23 mouse cellular contexts compared by ENCODE assay signal in genomic region chr1:38526568-38526967, GRCm38 (mm10).
"Had no signal": no experiment of that assay in that cellular context is flagged by ENCODE, and none has a peak within 500 bp of the region (broad histone marks: within the 10 kb centered on the region; RNA-seq: fewer than 3 reads in every experiment).

No protein-coding gene starts in this region.

- H3K9me3 ChIP-seq: heart, embryonic 12.5 days; hindbrain, embryonic 13.5 days; hindbrain, embryonic 15.5 days; kidney, embryonic 15.5 days; limb, embryonic 13.5 days; limb, embryonic 15.5 days had no signal

- H3K4me2 ChIP-seq: heart, embryonic 12.5 days; hindbrain, embryonic 13.5 days; hindbrain, embryonic 15.5 days; kidney, embryonic 15.5 days; limb, embryonic 13.5 days; limb, embryonic 15.5 days had no signal

- H3K27me3 ChIP-seq: heart, embryonic 12.5 days; hindbrain, embryonic 13.5 days; hindbrain, embryonic 15.5 days; kidney, embryonic 15.5 days; limb, embryonic 13.5 days; limb, embryonic 15.5 days had no signal

- H3K4me1 ChIP-seq: heart, embryonic 12.5 days; kidney, embryonic 15.5 days had no signal

- H3K27ac ChIP-seq: heart, adult 2 months; hindbrain, embryonic 13.5 days; hindbrain, embryonic 15.5 days; hindbrain, postnatal 0 days; kidney, embryonic 15.5 days; kidney, postnatal 0 days; limb, embryonic 13.5 days; limb, embryonic 15.5 days; liver, embryonic 14.5 days had no signal

- H3K9ac ChIP-seq: forebrain, postnatal 0 days; heart, embryonic 12.5 days; hindbrain, embryonic 13.5 days; hindbrain, embryonic 15.5 days; kidney, embryonic 15.5 days; limb, embryonic 13.5 days; limb, embryonic 15.5 days; liver, embryonic 14.5 days had no signal

- DNase-seq: forebrain, postnatal 0 days; gastrocnemius, postnatal 14 days; gastrocnemius, postnatal 36 days; heart, adult 2 months; heart, postnatal 10 days; kidney, adult 11 months; kidney, adult 2 months; kidney, adult 9 months; kidney, postnatal 14 days; kidney, postnatal 36 days; layer of hippocampus, adult 9-11 months; layer of hippocampus, postnatal 36 days; left cerebral cortex, postnatal 4 days had no signal

- H3K4me3 ChIP-seq: heart, adult 2 months; heart, embryonic 12.5 days; hindbrain, embryonic 13.5 days; hindbrain, embryonic 15.5 days; kidney, embryonic 15.5 days; limb, embryonic 13.5 days; limb, embryonic 15.5 days had no signal

- ATAC-seq: forebrain, postnatal 0 days; hindbrain, postnatal 0 days; intestine, embryonic 16.5 days had no signal
